Mouse (Mus musculus) skeletal muscle tissue, adult 2 months (tissue): Measurements from ENCODE around the gene Ulk3.
A peak's percentile ranks its signal among the peaks of the same experiment; 100 is the strongest.

Experiments used
- DNase-seq: peaks from one replicate; pipeline ENCODE4 v3.0.0-alpha.2; 2012; ENCODE audit warnings: low read depth, low spot score

The Ulk3 gene

DNA sequence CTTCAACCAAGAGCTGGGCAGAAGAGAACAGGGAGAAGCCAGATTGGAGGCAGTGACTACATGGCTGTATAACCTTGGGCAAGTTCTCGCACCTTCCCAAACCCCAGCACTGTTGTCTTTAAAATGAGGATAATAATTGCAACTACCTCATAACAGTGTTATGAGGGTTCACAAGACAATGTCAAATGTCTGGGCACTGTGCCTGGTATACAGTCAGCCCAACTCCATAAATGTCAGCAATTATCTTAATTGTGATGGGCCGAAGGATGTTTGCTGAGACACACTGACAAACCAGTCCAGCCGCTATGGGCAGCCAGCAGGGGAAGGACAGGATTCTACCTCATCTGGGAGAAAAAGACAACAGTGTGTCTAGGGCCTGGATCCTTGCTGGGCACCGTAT is 25.5 kb downstream of the Ulk3 start:
- DNase-seq = no peak

DNA sequence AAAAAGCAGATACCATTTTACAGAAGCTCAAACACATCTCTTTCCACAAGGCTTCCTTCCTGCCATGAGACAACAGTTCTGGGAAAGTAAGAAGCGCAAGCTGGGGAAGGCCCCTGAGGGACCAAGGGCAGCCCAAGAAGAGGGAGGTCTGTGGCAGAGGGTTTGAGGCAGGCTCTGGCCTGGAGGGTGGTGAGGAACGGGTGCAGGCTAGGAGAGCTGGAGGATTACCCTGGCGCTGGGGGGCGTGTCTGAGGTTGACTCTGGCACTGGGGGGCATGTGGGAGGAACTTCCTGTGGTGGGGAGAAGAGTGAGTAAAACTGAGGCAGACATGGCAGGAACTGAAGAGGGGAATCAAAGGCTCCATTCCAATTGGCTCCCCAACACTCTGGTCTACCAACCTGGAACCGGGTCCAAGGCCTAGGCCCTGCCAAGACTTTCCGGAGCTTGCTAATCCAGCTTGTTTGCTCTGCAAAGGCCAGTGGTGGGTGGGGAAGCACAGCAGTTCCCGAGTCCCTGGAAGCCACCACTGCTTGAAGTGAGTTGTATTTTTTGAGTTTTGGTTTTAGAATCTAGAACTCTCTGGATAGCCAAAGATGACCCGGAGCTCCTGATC is 28.4 kb downstream of the Ulk3 start:
- no peak for DNase-seq

DNA sequence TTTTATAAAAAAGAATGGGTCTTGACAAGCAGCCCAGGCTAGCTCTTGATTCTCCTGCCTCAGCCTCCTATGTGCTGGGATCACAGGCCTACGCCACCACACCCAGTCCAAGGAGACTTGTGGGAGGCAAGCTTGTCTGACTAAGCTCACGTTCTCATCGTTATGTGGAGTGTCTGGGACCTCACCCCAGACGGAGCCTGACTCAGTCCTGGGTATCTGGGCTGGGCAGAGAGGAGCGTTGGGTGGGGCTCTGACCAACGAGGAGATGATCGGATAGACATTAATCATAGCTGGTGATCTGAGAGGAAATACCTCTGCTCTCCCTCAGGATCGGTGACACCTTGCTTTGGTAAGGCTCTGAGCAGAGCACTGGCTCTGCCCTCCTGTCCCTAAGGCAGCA is 29.6 kb downstream of the Ulk3 start:
- DNase-seq = no peak

DNA sequence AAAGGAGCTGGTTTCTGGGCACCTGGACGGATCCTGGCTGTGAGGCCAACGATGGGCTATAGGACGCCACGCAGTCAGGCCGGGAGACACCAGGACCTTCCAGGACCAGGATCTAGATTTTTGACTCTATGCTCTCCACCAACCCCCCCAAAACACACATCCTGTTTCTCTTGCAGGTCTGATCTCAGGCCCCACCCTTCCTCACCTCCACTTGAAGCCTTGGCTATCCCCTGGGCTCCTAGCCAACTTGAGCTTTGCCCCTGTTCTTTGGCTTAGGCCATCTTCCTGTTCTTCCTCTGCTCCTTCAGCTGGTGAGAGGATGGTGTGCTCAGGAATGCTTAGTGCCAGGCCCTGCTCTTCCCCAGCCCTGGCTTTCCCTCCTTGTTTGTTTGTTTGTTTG is 31.4 kb downstream of the Ulk3 start, which contains the start of gene Lman1l:
Gene Lman1l (minus strand): TSS at position 101 of the 400 bp plus-strand sequence.
- no peak for DNase-seq

DNA sequence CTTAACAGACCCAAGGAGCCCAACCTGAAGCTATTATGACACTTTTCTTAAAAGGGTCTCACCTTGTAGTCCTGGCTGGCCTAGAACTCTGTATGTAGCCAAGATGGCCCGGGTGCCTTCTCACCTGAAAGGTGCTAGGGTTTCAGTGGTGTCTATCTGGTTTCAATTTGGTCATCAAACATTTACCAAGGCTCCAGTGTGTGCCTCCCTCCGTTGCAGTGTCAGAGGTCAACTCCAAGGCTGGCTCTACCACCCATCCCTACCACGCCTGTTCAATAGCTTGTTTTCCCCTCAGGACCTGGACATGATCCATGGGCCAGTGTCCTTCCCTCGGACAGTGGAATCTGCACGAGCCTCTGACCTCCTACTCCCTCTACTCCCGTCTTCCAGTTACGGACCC is 35.0 kb downstream of the Ulk3 start:
- no peak for DNase-seq

DNA sequence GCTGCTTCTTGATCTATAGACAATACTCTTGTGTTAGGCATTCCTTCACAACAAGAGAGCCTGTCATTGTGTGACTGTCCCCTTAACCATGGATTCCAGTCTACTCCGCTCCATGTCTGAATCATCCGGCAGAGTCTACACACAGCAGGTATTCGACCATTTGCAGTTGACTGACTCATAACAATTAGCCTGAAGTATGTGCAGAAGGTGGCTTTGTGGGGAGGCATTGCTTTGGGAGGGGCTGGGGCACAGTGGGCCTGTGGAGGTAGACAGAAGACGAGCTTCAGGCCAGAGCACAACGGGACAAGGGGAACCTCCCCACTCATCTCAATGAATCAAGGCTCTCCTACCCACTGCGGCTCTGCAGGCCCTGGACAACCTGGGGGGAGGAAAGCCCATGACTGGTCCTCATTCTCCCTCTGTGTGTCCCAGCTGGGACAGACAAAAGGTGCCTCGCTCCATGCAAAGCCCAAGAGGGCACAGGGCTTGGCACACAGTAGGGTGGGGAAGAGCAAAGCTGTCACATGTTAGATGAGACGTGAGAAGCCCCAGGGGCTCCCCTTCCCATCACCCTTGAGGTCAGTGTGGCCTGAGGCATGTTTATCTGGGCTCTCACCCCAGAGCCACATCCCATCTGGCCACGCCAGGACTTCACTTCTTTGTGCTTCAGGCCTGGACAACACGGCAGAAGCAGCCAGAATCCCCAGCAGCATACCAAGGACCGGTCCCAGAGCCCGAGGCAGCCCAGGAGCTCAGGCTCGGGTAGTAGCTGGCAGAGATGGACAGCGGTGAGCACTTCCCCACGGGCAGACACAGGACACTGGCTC is 36.6 kb downstream of the Ulk3 start:
- no peak for DNase-seq

DNA sequence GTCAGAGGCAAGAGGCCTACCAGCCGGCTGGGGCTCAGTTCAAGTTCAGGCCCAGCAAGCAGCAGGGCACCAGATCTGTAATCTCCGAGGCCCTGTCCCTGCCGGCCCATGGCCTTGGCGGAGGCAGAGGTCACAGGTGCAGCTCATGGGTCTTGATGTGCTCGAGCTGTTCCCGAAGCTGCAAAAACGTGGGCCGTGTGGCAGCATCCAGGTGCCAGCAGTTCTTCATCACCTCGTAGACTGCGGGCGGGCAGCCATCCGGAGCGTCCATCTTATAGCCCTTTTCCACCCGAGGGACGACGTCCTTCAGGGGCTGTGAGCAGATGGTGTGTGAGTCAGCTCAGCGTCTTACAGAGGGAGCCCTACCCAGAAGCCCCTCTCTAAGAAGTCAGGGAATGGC is 37.9 kb downstream of the Ulk3 start:
- DNase-seq = no peak

DNA sequence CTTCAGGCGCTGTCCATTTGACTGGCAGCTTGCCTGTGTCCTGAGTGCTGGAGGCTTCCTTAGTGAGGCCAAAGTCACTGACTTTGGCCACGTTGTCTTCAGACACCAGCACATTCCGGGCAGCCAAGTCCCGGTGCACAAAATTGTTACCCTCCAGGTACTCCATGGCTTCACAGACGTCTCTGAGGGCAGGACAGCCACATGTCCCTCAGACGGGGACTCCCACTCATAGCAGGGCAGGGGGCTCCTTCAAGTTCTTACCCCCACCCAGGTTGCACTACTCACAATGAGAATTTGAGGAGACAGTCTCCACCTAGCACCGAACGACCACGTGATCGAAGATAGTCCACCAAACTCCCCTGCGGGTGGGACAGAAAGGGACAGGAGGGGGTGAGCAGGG is 38.6 kb downstream of the Ulk3 start:
- no peak for DNase-seq

DNA sequence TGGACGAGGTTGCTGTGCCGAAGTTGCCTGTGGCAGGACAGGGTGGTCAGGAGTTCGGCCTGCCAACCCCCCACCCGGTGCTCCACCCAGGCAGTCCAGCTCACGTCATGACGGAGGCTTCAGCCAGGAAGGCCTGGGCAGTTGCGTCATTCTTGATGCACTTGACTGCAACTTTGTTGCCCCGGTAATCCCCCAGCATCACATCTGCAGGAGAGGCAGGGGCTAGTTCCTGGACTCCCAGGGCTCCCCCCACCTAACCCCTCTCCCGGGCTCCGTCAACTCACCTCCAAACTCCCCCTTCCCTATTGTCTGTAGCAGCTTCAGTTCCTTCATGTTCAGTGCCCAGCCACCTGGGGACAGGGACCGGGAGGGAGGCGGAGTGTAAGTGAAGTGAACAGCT is 39.5 kb downstream of the Ulk3 start:
- DNase-seq = no peak

DNA sequence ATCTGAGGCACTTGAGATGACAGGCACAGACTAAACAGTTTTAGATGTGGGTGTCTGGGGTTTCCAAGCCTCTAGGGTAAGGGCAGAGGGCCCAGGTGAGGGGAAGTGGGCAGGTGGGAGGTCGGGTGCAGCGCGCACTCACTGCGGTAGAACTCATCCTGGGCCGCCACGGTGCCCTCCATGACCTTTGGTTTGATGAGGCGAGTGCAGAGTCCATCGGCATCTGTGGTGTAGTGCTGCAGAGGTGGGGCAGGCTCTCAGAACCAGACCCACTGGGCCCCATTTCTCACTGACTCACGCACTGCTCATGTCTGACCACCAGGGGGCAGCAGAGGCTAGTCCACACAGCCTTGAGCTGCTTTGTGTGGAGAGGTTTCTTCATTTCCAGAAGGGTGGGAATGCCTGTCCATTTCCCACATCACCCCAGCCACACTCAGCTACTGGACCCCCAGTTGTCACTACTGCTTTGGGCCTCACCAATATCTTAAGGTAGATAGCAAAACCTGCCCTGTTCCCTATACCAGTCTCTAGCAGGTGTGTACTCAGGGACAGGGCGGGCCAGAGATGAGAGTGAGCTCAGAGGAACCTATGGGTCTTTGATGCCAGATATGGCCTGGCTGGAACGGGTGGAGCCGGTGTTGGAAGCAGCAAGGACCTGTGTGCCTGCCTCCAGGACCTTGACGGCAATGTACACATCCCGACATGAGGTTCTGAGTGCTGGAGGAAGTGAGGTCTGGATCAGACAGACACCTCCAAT is 40.0 kb downstream of the Ulk3 start:
- DNase-seq = peak; percentile 54

DNA sequence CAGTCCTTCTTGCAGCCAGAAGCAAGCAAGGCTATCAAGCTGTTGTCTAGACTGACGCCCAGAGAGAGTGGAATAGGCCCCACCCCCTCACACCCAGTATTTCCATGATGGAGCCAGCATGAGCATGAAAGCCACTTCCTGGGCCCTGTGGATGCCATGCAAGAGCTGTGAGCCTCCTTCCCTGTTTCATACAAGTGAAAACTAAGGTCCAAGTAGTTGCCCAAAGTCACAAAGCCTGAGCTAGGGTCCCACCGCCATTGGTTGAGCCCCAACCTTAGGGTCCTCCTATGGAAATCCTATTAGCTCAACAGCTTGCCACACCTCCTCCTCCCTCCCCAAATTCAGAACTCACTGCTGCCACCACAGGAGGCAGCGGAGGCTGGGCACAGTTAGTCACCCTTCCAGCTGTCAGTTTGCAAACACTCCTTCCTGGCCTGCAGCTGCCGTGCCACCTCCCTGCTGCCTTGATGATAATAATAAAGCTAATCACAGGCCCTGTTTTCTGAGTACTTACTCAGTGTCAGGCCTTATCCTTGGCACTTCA is 44.3 kb downstream of the Ulk3 start:
- DNase-seq = no peak

DNA sequence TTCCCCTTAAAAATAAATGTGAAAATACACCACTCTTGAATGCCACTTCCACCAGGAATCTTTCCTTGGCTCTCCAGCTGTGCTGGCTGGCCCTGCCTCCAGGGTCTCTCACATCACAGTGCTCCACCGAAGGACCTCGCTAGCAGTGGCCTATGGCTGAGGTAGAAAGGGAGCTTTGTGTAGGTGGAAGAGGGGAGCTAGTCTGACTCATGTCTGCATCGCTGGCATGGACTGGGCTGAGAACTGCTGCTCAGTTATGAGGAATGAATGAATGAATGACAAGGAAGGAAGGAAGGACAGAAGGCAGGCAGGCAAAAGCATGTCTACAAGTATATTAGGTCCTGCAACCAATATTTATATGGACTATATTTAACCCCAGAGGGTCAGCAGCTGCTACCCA is 48.0 kb downstream of the Ulk3 start:
- no peak for DNase-seq

DNA sequence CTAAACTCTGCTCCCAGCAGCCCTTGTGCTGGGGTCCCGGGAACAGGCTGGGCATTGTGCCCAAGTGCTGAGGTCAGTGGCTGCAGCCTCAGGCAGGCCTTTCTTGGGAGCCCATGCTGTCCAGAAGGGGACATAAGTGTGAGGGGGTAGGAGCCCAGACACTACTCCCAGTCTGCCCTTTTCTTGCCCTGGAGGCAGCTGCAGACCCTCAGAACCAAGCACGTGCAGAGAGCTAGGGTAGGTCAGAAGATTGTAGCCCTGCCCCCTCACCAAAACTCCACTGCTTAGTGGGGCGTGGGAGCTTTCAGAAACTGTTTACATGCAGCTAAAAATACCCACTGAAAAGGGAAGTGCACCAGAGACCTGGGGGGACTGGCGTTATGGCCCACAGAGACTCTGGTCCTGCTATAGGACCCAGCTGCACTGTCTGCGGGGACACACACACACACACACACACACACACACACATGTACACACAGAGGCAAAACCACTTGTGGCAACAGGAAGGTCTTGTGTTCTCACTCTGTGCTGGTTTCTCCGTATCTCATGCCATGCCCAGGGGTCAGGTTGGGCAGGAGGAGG is 48.6 kb downstream of the Ulk3 start:
- peak; percentile 62 for DNase-seq

DNA sequence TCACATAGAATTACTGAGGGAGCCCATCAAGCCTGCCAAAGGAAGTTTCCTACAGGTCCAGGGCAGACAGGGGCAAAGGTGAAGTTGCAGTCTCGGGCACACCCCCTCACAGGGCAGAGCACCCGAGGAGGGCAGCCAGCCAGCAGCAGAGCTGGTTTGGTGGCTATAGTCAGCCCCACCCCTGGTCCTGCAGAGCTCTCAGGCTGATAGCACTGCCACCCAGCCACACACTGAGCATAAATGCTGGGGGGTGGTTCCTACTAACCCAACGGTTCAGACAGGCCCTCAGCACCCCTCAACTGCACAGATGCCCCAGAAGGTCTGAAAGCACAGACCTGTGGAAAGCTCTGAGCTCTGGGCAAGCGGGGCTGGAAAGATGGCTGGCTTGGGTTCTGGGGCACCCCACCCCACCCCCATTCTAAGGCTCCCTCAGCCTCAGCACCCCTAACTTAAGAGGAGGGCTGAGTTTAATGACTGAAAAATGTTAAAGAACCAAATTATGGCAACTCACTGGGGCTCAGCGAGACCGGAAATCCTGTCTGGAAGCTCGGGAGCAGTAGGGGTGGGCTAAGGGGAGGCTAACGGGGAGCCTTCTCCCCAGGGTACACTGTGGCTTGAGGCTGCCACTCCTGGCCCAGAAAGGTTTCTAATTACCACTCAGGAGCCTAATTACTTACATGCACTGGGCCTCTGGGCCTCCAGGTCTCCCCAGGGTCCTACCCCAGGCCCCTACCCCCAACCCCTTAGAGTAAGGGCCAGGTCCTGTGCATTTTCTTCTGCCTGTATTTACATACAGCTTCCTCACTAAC is 49.6 kb downstream of the Ulk3 start:
- DNase-seq = no peak

DNA sequence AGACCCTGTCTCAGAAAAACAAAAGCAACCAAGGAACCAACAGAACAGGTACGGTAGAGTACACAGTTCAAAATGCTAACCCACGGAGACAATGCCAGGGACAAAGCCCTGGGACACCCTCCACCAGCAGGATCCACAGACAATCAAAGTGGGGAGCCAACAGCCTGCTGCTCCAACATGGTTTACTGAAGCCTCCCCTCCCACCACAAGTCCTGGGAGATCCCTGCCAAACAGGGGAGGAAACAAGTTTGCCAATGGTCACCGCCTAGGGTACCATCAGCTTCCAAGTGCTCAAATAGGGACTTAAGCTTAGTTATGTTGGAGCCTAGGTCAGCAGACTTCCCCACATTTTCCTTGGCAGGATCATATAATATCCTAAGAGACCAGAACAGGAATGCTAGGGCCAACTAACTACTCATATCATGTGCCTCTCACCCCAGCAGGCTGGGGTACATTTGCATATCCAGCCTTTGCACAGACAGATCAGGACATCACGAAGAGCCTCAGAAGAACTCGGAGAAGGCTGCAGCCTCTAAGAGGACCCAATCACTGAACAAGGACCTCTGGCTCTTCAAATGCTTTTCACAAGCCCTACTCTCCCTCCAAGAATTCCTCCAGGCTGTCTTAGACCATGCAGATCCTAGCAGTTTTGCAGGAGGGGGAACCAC is 50.5 kb downstream of the Ulk3 start:
- DNase-seq = peak; percentile 52

DNA sequence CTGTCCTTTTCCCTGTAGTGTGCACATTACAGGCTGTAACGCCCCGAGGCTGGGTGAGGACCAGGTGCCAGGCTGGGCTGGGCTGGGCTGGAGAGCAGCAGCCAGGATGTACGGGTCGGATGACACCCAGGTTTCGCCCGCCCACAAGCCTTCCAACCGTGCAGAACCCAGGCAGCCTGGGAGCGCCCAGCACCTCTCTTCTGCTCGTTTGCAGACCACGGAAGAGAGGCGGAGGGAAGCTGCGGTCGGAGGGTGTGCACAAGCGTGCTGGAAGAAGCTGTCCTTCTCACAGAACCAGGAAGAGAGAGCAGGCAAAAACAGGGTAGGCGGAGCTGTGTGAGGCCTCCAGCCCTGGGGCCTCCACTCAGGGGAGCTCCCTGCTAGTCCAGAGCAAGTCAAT is 51.1 kb downstream of the Ulk3 start:
- DNase-seq = peak; percentile 77

DNA sequence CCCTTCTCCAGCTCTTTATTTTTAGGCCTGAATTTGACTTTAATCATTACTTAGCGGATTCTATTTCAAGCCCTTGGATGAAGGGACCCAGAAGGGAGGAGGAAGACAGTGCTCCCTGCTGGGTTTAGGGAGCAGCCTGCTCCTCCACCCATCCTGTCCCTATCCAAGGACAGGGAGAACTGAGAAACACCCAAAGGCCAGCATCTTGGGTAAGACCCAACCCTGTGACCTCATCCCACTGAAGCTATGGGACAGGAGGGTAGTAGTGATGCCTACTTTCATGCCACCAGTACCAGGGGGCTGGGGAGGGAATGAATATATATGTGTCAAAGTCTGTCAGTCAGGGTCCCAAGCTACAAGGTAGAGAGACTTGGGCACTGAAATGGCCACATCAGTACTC is 51.8 kb downstream of the Ulk3 start:
- DNase-seq = no peak

DNA sequence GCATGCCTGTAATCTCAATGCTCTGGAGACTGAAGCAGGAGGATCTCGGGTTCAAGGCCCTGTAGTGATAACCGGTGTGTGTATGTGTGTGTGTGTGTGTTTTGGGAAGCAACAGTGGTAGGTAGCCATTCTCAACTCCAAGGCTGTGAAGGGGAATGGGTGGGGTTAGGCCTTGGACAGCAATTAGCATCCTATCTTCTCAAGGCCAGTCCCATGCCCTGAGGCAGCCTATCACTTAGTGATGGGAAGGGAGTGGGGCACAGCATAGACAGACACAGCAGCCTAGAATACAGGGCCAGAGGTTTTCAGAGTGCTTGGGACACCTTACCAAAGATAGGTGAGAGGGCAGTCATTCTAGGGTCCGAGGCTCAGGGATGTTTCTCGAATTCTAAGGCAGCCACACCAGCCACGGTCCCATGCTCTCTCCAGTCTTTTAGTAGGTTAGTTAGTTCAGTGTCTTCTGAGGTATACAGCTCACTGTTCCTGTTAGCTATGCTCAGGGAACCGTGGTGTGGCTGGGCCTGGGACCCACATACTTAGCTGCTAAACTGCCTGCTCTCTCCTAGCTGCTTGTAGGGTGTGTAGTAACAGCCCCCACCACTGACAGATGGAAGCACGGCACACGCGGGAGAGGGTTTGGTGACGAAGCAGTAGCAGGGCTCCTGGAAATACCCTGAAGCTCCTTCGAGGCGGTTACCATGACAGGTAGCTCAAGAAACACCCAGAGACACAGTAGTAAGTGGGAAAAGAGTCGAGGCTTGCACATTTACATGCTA is 52.7 kb downstream of the Ulk3 start:
- DNase-seq = no peak

DNA sequence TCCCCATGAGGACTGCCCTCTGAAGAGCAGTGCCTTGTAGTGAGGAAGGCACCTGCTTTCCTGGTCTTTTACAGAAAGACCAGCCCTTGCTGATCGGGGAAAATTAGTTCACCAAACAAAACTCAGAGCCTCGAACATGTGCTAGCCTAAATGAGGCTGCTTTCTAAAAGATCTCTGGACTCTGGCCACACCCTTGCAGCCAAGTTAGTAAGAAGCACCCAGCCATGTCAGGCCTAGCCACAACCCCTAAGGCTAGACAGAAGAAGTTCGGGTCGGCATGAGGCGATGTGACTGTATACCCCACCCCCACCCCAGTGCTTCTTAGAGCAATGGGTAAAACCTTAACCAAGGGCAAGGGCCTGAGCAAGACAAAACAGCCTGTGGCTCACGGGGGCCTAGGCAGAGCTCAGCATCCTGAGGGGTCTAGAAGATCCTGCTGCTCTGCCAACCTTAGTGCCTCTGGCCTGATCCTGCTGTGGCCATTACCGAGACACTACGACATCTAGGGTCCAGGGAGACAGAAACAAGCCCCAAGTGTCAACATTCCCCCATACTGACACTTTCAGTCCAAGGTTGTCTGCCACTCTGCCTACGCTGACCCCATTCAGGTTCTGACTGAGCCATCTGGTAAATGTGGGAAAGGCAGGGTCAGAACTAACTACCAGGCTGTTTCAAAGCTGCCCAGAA is 54.1 kb downstream of the Ulk3 start:
- DNase-seq = no peak
